Mouse (Mus musculus) erythroblast, adult 5-6 weeks (primary cell): ENCODE data around the gene Gm5580. TPM values are rescaled to one million over a fixed set of nuclear protein-coding genes. Genes with fewer than 3 reads are reported as not detected.
"Not testable (repeated sequence)": the region's sequence is repeated elsewhere in the genome, so short reads cannot be mapped to it uniquely, and the experiment has no call there.

Experiments
- ATAC-seq: replicated peaks from 2 replicates; pipeline ENCODE4 v1.8.0; 2016; ENCODE audit warnings: moderate number of reproducible peaks, mild to moderate bottlenecking, moderate TSS enrichment, inconsistent platforms; ENCODE audit not compliant: poor library complexity, low FRiP score, severe bottlenecking
- total RNA-seq, 2 experiments: library from RNA; stranded (forward) in 1 of 2; stranded (reverse) in 1 of 2; fragments of 150-400 nt in 1 of 2; fragments of 200-764, 138-1000 nt in 1 of 2; gene quantifications; 2 replicates each; pipeline versions ENCODE4 v1.2.3 to v1.2.4; 2015 to 2017; ENCODE audit warnings: low replicate concordance in 2 of 2

Gm5580 gene
- total RNA-seq (2015; ENCODE audit: low replicate concordance) (not detected in 2 replicates), total RNA-seq (2017; ENCODE audit: low replicate concordance) (not detected in 2 replicates)

DNA sequence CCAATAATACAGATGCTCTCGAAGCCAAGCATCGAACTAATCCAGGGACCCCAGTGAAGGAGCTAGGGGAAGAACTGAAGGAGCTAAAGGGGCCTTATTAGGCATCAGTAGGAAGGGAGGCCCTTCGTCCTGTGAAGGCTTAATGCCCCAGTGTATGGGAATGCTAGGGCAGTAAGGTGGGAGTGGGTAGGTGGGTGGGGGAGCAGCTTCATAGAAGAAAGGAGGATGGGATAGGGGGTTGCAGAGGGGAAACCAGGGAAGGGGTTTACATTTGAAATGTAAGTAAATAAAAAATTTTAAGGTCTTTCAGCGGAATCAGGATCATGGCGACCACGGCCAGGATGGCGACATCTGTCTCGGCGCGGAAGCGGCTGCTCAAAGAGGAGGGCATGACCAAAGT is at the start of gene Gm5580:
Gene Gm5580 (plus strand): TSS at position 301 of the 400 bp plus-strand sequence.
- ATAC-seq, result not testable (repeated sequence)

DNA sequence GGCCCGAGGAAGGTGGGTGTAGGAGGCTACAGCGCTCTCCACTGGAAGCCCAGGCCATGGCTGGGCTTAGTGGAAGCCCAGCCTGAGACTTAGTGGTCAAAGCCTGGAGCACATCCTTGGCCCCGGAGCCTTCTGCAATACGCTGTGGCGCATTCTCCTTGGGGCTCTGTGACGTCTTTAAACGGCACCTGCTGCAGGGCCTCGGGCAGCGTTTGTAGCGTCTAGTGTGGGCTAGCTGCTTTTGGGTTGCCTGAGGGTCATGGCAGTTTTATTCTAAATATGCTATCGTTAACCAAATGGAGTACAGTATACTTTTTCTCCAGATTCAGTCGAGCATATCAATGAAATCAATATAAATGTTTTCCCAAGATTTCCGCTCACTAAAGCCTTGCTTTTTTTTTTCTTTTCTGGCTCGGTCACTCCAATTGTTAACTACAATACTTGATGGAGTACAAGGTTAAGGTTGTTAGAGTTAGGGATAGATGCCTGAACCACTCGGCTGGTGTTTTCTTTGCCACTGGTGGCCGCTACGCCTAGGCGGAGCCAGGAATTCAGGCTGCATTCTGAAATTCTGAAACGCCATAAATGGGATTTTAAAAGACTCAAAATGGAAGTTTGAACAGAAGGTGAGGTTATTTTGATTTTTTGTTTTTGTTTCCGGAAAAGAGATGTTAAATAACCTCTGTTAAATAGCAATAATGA is 44.5 kb upstream of the Gm5580 start, which contains the start of gene Olfr212:
Gene Olfr212 (plus strand): TSS at position 215 of the 702 bp plus-strand sequence.
- peak; percentile 72 for ATAC-seq

DNA sequence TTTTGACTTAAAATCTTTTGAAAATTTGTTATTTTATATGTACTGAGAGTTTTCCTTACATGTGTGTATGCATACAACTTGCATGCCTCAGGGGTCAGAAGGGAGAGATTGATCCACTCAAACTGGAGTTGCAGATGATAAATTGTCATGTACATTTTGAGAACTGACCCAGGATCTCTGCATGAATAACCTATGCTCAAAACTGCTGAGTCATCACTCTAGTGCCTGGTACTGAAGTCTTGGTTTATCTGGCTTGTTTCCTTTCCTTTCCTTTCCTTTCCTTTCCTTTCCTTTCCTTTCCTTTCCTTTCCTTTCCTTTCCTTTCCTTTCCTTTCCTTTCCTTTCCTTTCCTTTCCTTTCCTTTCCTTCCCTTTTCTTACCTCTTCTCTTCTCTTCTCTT is 36.1 kb upstream of the Gm5580 start:
- ATAC-seq, result no peak

DNA sequence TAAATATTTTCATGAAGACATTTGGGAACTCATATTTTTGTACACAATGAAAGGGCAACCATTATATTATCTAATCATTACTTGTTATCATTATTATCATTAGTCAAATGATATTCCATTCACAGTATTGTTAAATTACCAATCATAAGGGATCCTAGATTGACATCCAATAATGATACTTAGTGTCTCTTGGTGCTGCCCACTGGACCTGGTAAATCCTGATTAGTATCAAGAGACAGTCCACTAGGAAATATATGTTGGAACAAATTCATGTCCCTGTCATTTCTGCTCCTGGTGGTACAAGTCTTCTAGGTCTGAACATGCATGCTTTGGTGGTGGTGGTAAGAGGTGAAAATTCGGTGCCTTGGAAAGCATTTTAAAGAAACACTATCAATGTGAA is 12.8 kb upstream of the Gm5580 start, which contains the start of gene Olfr213:
Gene Olfr213 (plus strand): TSS at position 301 of the 400 bp plus-strand sequence.
- no peak for ATAC-seq

DNA sequence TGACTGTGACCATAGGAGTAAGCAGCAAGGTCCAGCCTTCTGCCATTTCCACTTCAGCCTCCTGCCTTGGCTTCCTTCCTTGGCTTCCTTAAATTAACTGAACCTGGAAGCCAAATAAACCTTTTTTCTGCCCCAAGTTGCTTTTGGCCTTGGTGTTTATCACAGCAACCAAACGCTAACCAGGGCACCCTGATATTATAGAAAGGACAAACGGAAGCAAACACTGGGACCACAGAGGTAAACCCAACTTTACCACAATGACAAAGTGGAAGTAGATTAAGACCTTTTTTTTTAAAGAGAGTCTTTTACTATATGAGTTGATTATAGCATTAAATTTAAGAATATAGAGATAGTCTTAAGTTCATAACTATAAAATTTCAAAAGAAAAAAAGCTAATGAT is 8.4 kb upstream of the Gm5580 start:
- no peak for ATAC-seq

DNA sequence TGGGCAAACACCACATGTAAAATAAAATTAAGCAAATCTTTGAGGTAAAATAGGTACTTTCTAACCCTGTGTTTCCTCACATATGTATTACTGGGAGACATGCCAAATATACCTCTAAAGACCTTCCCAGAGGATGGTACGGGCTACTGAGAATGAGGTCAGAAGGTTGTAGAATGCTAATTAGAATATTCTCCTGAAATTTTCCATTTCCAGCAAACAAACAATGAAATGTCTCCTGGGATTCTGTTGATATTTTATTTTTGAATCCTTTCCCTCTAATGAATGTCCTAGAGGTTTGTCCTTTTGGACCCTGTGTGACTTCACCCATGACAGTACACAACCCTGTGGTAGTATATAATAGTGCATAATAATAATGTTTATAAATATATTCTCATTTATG is 3.0 kb downstream of the Gm5580 start, which contains the start of gene Olfr214:
Gene Olfr214 (plus strand): TSS at position 301 of the 400 bp plus-strand sequence.
- no peak for ATAC-seq

DNA sequence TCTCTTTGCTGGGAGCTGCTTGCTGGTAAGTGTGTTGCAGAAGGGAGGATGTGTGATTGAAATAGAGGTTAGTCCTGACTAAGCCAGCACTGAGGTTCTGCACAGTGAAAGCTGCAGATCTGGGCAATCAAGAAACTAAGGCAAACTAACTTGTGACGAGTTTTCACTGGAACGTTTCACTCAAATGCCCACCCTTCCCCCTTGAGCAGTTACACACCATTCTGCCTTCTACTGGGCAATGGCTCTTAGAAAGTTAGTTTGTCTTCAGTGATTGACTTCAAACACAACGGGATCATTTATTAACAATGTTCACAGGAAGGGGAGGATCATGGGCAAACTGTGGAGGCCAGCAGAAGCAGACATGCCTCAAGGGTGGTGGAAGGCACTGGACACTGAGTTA is 4.0 kb downstream of the Gm5580 start:
- ATAC-seq, result no peak

DNA sequence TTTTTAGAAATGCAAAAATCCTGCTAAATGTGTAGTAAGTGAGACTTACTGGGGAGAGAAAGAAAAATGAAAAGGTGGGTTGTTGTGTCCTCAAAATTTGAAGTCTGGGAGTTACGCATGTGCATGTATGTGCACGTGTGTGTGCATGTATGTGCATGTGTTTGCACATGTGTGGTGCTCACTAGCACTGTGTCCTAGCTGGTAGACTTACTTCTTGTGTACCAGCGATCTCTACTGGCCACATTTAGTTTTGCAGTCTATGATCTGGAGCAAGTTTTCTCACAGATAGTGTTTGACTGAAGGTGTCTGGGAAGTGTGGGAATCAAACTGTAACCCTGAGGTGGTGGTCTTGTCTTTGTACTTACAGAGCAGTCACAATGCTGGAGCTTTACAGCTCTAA is 18.9 kb downstream of the Gm5580 start:
- ATAC-seq, result no peak

DNA sequence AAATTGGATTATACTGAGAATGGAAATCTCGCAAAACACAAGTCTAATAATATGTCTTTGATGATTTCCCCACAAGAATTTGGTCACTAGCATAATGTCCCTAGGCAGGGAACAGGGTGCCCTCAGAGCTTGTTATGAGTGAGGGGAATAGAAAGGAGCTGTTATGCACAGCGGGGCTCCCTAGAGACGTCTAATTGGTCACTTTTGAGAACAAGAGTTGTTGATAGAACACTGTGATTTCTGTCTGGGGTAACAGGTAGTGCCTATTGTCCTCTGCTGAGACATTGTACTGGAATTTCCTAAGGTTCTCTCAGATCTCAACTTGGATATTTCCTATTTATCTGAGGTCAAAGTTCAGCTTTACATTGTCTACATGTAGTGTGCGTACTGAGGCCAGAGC is 33.2 kb downstream of the Gm5580 start, which contains the start of gene Olfr215:
Gene Olfr215 (minus strand): TSS at position 101 of the 400 bp plus-strand sequence.
- no peak for ATAC-seq

DNA sequence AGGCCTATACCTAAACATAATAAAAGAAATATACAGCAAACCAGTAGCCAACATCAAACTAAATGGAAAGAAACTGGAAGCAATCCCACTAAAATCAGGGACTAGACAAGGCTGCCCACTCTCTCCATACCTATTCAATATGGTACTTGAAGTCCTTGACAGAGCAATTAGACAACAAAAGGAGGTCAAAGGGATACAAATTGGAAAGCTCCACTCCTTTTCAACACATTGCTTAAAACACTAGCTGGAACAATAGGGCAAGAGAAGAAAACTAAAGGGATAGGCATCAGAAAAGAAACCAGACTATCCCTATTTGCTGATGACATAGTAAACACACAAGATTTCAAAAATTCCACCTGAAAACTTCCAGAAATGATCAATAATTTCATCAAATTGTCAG is 50.0 kb downstream of the Gm5580 start:
- ATAC-seq, result not testable (repeated sequence)

Other genes starting within 250 kb of the Gm5580 start
- gene March8, start 213.1 kb upstream of the Gm5580 start, total RNA-seq (2015; ENCODE audit: low replicate concordance), result 546 and 733 TPM in 2 replicates
- gene March8, start 213.1 kb upstream of the Gm5580 start, total RNA-seq (2017; ENCODE audit: low replicate concordance), result 1,003 and 1,028 TPM in 2 replicates
- 29.6 and 33.4 TPM in 2 replicates for gene Alox5, start 90.0 kb upstream of the Gm5580 start, total RNA-seq (2015; ENCODE audit: low replicate concordance)
- gene Alox5, start 90.0 kb upstream of the Gm5580 start, total RNA-seq (2017; ENCODE audit: low replicate concordance), result 16.6 and 19.0 TPM in 2 replicates
- not detected in 2 replicates for gene Olfr211, start 62.0 kb upstream of the Gm5580 start, total RNA-seq (2015; ENCODE audit: low replicate concordance)
- not detected in 2 replicates for gene Olfr211, start 62.0 kb upstream of the Gm5580 start, total RNA-seq (2017; ENCODE audit: low replicate concordance)
- not detected in 2 replicates for gene Olfr212, start 44.6 kb upstream of the Gm5580 start, total RNA-seq (2015; ENCODE audit: low replicate concordance)
- gene Olfr212, start 44.6 kb upstream of the Gm5580 start, total RNA-seq (2017; ENCODE audit: low replicate concordance), result not detected in 2 replicates
- not detected in 2 replicates for gene Olfr213, start 12.7 kb upstream of the Gm5580 start, total RNA-seq (2015; ENCODE audit: low replicate concordance)
- gene Olfr213, start 12.7 kb upstream of the Gm5580 start, total RNA-seq (2017; ENCODE audit: low replicate concordance), result 0.14 and 0.43 TPM in 2 replicates
- gene Olfr214, start 3.1 kb downstream of the Gm5580 start, total RNA-seq (2015; ENCODE audit: low replicate concordance), result not detected in 2 replicates
- not detected in 2 replicates for gene Olfr214, start 3.1 kb downstream of the Gm5580 start, total RNA-seq (2017; ENCODE audit: low replicate concordance)
- gene Olfr215, start 33.1 kb downstream of the Gm5580 start, total RNA-seq (2015; ENCODE audit: low replicate concordance), result not detected in 2 replicates
- not detected in 2 replicates for gene Olfr215, start 33.1 kb downstream of the Gm5580 start, total RNA-seq (2017; ENCODE audit: low replicate concordance)
- 18.6 and 21.1 TPM in 2 replicates for gene Zfp422, start 77.9 kb downstream of the Gm5580 start, total RNA-seq (2015; ENCODE audit: low replicate concordance)
- gene Zfp422, start 77.9 kb downstream of the Gm5580 start, total RNA-seq (2017; ENCODE audit: low replicate concordance), result 3.9 and 8.5 TPM in 2 replicates
- gene Depp1, start 99.5 kb downstream of the Gm5580 start, total RNA-seq (2015; ENCODE audit: low replicate concordance), result not detected in 2 replicates
- 0.77 TPM in 1 of 2 replicates, not detected in the other for gene Depp1, start 99.5 kb downstream of the Gm5580 start, total RNA-seq (2017; ENCODE audit: low replicate concordance)
- gene Rassf4, start 122.8 kb downstream of the Gm5580 start, total RNA-seq (2015; ENCODE audit: low replicate concordance), result 18.6 and 21.1 TPM in 2 replicates
- 9.5 and 13.4 TPM in 2 replicates for gene Rassf4, start 122.8 kb downstream of the Gm5580 start, total RNA-seq (2017; ENCODE audit: low replicate concordance)
- gene Tmem72, start 165.8 kb downstream of the Gm5580 start, total RNA-seq (2015; ENCODE audit: low replicate concordance), result 0.42 TPM in 1 of 2 replicates, not detected in the other
- gene Tmem72, start 165.8 kb downstream of the Gm5580 start, total RNA-seq (2017; ENCODE audit: low replicate concordance), result 0.09 and 0.56 TPM in 2 replicates